Mouse (Mus musculus): ENCODE measurements around the gene Igsf9b. TPM values are rescaled to one million over a fixed set of nuclear protein-coding genes. Genes with fewer than 3 reads are reported as not detected.

Gene Igsf9b
- polyA plus RNA-seq, 1 experiment from 2014 or later, result 2.8 TPM

DNA sequence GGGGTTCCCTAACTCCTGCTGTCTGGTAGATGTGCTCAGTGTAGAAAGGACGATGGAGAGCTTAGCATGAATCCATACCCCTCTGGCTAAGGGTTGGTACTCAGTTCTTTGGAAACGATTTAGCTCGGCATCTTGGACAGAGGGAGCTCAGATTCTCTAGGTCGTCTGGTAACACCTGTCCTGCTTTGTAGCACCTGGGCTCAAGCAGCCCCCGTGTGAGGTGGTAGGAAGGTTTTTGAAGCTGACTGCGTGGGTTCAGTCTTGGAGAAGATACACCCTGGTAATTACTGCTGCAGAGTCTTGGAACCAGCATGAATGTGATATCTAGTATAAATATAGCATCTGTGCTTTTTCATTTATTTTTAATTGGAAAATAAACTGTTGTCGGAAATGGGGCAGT lies 54.1 kb downstream of the Igsf9b start:
- Histone ChIP-seq H3K9ac (replicated peaks; ENCODE audit: low read length) (no peak overlapping the region), H3K4me1 (ENCODE audit: insufficient read depth, low read length) (no peaks in the 10 kb centered on the region), H3K4me3 (ENCODE audit: low read length) (no peak overlapping the region), H3K9me3 (ENCODE audit: low read length) (no peaks in the 10 kb centered on the region), H3K36me3 (ENCODE audit: insufficient read depth, low read length) (no peaks in the 10 kb centered on the region), H3K27me3 (ENCODE audit: insufficient read depth, low read length) (no peaks in the 10 kb centered on the region), H3K4me2 (replicated peaks; ENCODE audit: low read depth, low read length) (no peak overlapping the region), H3K27ac (ENCODE audit: low read length) (no peak overlapping the region)
- no peak for ATAC-seq (ENCODE audit: low FRiP score, low TSS enrichment)
- WGBS, result 85% methylated on average over 7 of the region's 7 CpGs

GRCm38 (mm10) chr9:27357893-27358292 lies 58.9 kb downstream of the Igsf9b start:
- Histone ChIP-seq H3K27ac (ENCODE audit: low read length) (no peak overlapping the region), H3K27me3 (ENCODE audit: insufficient read depth, low read length) (no peaks in the 10 kb centered on the region), H3K4me1 (ENCODE audit: insufficient read depth, low read length) (no peaks in the 10 kb centered on the region), H3K4me3 (ENCODE audit: low read length) (no peak overlapping the region), H3K9ac (replicated peaks; ENCODE audit: low read length) (no peak overlapping the region), H3K4me2 (replicated peaks; ENCODE audit: low read depth, low read length) (no peak overlapping the region), H3K36me3 (ENCODE audit: insufficient read depth, low read length) (no peaks in the 10 kb centered on the region), H3K9me3 (ENCODE audit: low read length) (no peaks in the 10 kb centered on the region)
- ATAC-seq (ENCODE audit: low FRiP score, low TSS enrichment), result no peak
- WGBS, result 90% methylated on average over 6 of the region's 6 CpGs

DNA sequence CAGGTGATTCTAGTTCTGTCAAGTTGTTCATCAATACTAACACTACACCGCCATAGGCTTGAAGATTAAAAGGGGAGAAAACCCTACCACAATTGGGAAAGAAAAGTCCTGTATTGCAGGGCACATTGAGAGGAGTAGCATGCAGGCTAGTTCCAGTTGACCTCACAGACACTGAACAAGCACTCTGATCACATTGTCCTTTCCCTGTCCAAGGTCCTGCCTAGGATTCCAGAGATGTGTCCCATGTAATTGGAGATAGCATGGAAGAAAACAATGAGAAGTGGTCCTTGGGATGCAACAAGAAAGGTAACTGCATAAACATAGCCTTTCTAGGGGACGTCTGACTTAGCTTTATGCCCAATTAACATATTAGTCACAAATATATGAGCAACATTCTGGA lies 68.2 kb downstream of the Igsf9b start:
- WGBS, result 65% methylated on average over 2 of the region's 2 CpGs
- H3K4me1 ChIP-seq (ENCODE audit: insufficient read depth, low read length), result 0 out of 2 replicates have a peak, but pooled peaks cover 3% of the 10 kb centered on the region
- no peak for ATAC-seq (ENCODE audit: low FRiP score, low TSS enrichment)

GRCm38 (mm10) chr9:27369108-27369507 lies 70.1 kb downstream of the Igsf9b start:
- ATAC-seq (ENCODE audit: low FRiP score, low TSS enrichment), result peak; percentile 65
- WGBS, result 33% methylated on average over 2 of the region's 2 CpGs
- Histone ChIP-seq H3K9me3 (ENCODE audit: low read length) (no peaks in the 10 kb centered on the region), H3K27me3 (ENCODE audit: insufficient read depth, low read length) (no peaks in the 10 kb centered on the region), H3K4me1 (ENCODE audit: insufficient read depth, low read length) (0 out of 2 replicates have a peak, but pooled peaks cover 3% of the 10 kb centered on the region), H3K36me3 (ENCODE audit: insufficient read depth, low read length) (no peaks in the 10 kb centered on the region), H3K4me2 (replicated peaks; ENCODE audit: low read depth, low read length) (no peak overlapping the region), H3K4me3 (ENCODE audit: low read length) (no peak overlapping the region), H3K9ac (replicated peaks; ENCODE audit: low read length) (no peak overlapping the region), H3K27ac (ENCODE audit: low read length) (no peak overlapping the region)

More for the DNA sequence above, 68.2 kb downstream of the Igsf9b start:
- H3K9me3 ChIP-seq (ENCODE audit: low read length), result no peaks in the 10 kb centered on the region
- H3K36me3 ChIP-seq (ENCODE audit: insufficient read depth, low read length), result no peaks in the 10 kb centered on the region
- no peaks in the 10 kb centered on the region for H3K27me3 ChIP-seq (ENCODE audit: insufficient read depth, low read length)
- H3K4me3 ChIP-seq (ENCODE audit: low read length), result no peak overlapping the region
- no peak overlapping the region for H3K27ac ChIP-seq (ENCODE audit: low read length)
- H3K9ac ChIP-seq (replicated peaks; ENCODE audit: low read length), result no peak overlapping the region
- H3K4me2 ChIP-seq (replicated peaks; ENCODE audit: low read depth, low read length), result no peak overlapping the region

- no peaks in the 10 kb centered on the region for H3K4me1 ChIP-seq (ENCODE audit: insufficient read depth, low read length)
- H3K9me3 ChIP-seq (ENCODE audit: low read length), result peaks cover 4% of the 10 kb centered on the region; the same call in 1 of the 2 replicates
- WGBS, result 57% methylated on average over 1 of the region's 1 CpGs
- no peak overlapping the region for H3K27ac ChIP-seq (ENCODE audit: low read length)
- H3K4me3 ChIP-seq (ENCODE audit: low read length), result no peak overlapping the region
- ATAC-seq (ENCODE audit: low FRiP score, low TSS enrichment), result no peak
- H3K36me3 ChIP-seq (ENCODE audit: insufficient read depth, low read length), result no peaks in the 10 kb centered on the region
- no peak overlapping the region for H3K9ac ChIP-seq (replicated peaks; ENCODE audit: low read length)
- no peaks in the 10 kb centered on the region for H3K27me3 ChIP-seq (ENCODE audit: insufficient read depth, low read length)
- no peak overlapping the region for H3K4me2 ChIP-seq (replicated peaks; ENCODE audit: low read depth, low read length)
Measured at GRCm38 (mm10) chr9:27375746-27376145, 76.7 kb downstream of the Igsf9b start.

- WGBS, result 90% methylated on average over 3 of the region's 3 CpGs
- no peak for ATAC-seq (ENCODE audit: low FRiP score, low TSS enrichment)
Measured at GRCm38 (mm10) chr9:27386951-27387350, 87.9 kb downstream of the Igsf9b start.

DNA sequence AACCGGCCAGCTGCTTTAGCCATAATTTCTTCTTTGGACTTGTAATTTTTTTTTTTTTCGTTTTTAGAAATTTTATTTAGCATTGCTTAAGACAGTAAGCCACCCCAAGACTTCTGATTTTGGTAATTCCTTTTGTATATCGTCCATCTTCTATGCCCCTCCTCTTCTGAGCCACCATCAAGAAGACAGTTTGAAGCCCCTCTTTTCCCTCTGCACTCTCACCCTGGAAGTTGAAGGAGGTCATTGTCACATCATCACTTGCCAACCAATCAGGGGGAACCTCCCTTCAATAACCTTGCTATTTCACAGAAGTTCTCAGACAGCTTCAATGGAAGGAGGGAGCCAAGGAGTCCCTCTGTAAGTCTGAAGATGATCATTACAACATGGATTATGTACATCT lies 97.5 kb downstream of the Igsf9b start, which contains the start of gene Spata19:
TSS of gene Spata19 (plus strand) at position 301 of the 400 bp plus-strand sequence.
- no peak within 1 kb of the TSS for H3K27ac ChIP-seq (ENCODE audit: low read length)
- no peaks in the 10 kb centered on the region for H3K36me3 ChIP-seq (ENCODE audit: insufficient read depth, low read length)
- H3K4me3 ChIP-seq (ENCODE audit: low read length), result no peak within 1 kb of the TSS
- H3K9me3 ChIP-seq (ENCODE audit: low read length), result no peaks in the 10 kb centered on the region
- H3K4me2 ChIP-seq (replicated peaks; ENCODE audit: low read depth, low read length), result no peak within 1 kb of the TSS
- WGBS, result 75% methylated on average over 3 of the region's 3 CpGs
- no peaks in the 10 kb centered on the region for H3K4me1 ChIP-seq (ENCODE audit: insufficient read depth, low read length)
- no peaks in the 10 kb centered on the region for H3K27me3 ChIP-seq (ENCODE audit: insufficient read depth, low read length)
- no peak within 1 kb of the TSS for H3K9ac ChIP-seq (replicated peaks; ENCODE audit: low read length)
- no peak for ATAC-seq (ENCODE audit: low FRiP score, low TSS enrichment)

More at GRCm38 (mm10) chr9:27386951-27387350, 87.9 kb downstream of the Igsf9b start:
- H3K4me3 ChIP-seq (ENCODE audit: low read length), result no peak overlapping the region
- no peaks in the 10 kb centered on the region for H3K36me3 ChIP-seq (ENCODE audit: insufficient read depth, low read length)
- H3K9me3 ChIP-seq (ENCODE audit: low read length), result no peaks in the 10 kb centered on the region
- H3K27ac ChIP-seq (ENCODE audit: low read length), result no peak overlapping the region
- no peaks in the 10 kb centered on the region for H3K4me1 ChIP-seq (ENCODE audit: insufficient read depth, low read length)
- H3K9ac ChIP-seq (replicated peaks; ENCODE audit: low read length), result no peak overlapping the region
- no peaks in the 10 kb centered on the region for H3K27me3 ChIP-seq (ENCODE audit: insufficient read depth, low read length)
- H3K4me2 ChIP-seq (replicated peaks; ENCODE audit: low read depth, low read length), result no peak overlapping the region

- no peaks in the 10 kb centered on the region for H3K27me3 ChIP-seq (ENCODE audit: insufficient read depth, low read length)
- H3K4me2 ChIP-seq (replicated peaks; ENCODE audit: low read depth, low read length), result no peak overlapping the region
- H3K4me1 ChIP-seq (ENCODE audit: insufficient read depth, low read length), result no peaks in the 10 kb centered on the region
- H3K36me3 ChIP-seq (ENCODE audit: insufficient read depth, low read length), result no peaks in the 10 kb centered on the region
- no peak overlapping the region for H3K4me3 ChIP-seq (ENCODE audit: low read length)
- no peaks in the 10 kb centered on the region for H3K9me3 ChIP-seq (ENCODE audit: low read length)
- no peak overlapping the region for H3K27ac ChIP-seq (ENCODE audit: low read length)
- no peak for ATAC-seq (ENCODE audit: low FRiP score, low TSS enrichment)
- no peak overlapping the region for H3K9ac ChIP-seq (replicated peaks; ENCODE audit: low read length)
- WGBS, result 93% methylated on average over 4 of the region's 4 CpGs
Measured at GRCm38 (mm10) chr9:27401169-27401568, 102.2 kb downstream of the Igsf9b start.

Other genes starting within 250 kb of the Igsf9b start
- gene Jam3, start 143.8 kb upstream of the Igsf9b start, polyA plus RNA-seq (2015; fragmentation: Nextera tagmentation; extraction: Ambion mirVana), result 81.5 TPM in 2 replicates
- gene Spata19, start 97.6 kb downstream of the Igsf9b start, polyA plus RNA-seq (2015; fragmentation: Nextera tagmentation; extraction: Ambion mirVana), result not detected in 2 replicates

Measured in kidney, embryonic 16.5 days (tissue).